Mouse (Mus musculus) heart, embryonic 11.5 days (tissue): ENCODE data around the gene Lrrc29. TPM values are rescaled to one million over a fixed set of nuclear protein-coding genes. Genes with fewer than 3 reads are reported as not detected.
A peak's percentile ranks its signal among the peaks of the same experiment; 100 is the strongest.
"Not testable (repeated sequence)": the region's sequence is repeated elsewhere in the genome, so short reads cannot be mapped to it uniquely, and the experiment has no call there.

Source experiments
- ATAC-seq: fragments of 200-750 bp; cut with Nextera tagmentation; replicated peaks from 2 replicates; pipeline ENCODE4 v1.8.0; 2017; ENCODE audit warnings: moderate library complexity; ENCODE audit not compliant: insufficient number of reproducible peaks, low FRiP score, low TSS enrichment
- H3K27ac ChIP-seq: fragments of 300-500 bp; sonication (generic); 2 replicates; pipeline ENCODE4 v1.5.1; 2014; ENCODE audit warnings: mild to moderate bottlenecking, low read depth, low read length
- H3K27me3 ChIP-seq: fragments of 300-500 bp; sonication (generic); 2 replicates; pipeline ENCODE4 v1.6.1; 2014; ENCODE audit warnings: mild to moderate bottlenecking, low read length, mixed read lengths; ENCODE audit not compliant: control insufficient read depth, insufficient read depth
- H3K36me3 ChIP-seq: fragments of 300-500 bp; sonication (generic); 2 replicates; pipeline ENCODE4 v1.6.1; 2014; ENCODE audit warnings: mild to moderate bottlenecking, low read length, moderate library complexity, mixed read lengths; ENCODE audit not compliant: control insufficient read depth, insufficient read depth
- H3K4me1 ChIP-seq: fragments of 300-500 bp; sonication (generic); 2 replicates; pipeline ENCODE4 v1.6.1; 2014; ENCODE audit warnings: low read length; ENCODE audit not compliant: control insufficient read depth, insufficient read depth
- H3K4me2 ChIP-seq: fragments of 300-500 bp; sonication (generic); 2 replicates; pipeline ENCODE4 v1.6.1; 2014; ENCODE audit warnings: mild to moderate bottlenecking, moderate library complexity
- H3K4me3 ChIP-seq: fragments of 300-500 bp; sonication (generic); 2 replicates; pipeline ENCODE4 v1.5.1; 2014; ENCODE audit warnings: low read depth, low read length
- H3K9ac ChIP-seq: fragments of 300-500 bp; sonication (generic); 2 replicates; pipeline ENCODE4 v1.6.1; 2014; ENCODE audit warnings: mild to moderate bottlenecking, low read depth, low read length, moderate library complexity
- H3K9me3 ChIP-seq: fragments of 300-500 bp; sonication (generic); replicated peaks from 2 replicates; pipeline ENCODE4 v1.6.1; 2016; ENCODE audit warnings: low read length; ENCODE audit not compliant: control insufficient read depth
- WGBS: fragments of 180-500 bp; shearing (Covaris S2); extraction: QIAGEN DNeasy Blood & Tissue Kit; methylation state at CpG from one replicate; pipeline ENCODE4 v1.1.7; 2014; ENCODE audit not compliant: insufficient replicate concordance; 5-methylcytosine and 5-hydroxymethylcytosine counted together
- polyA plus RNA-seq: library from polyadenylated mRNA; unstranded; fragments of >200 nt; fragmentation: Nextera tagmentation; extraction: Ambion mirVana; gene quantifications from 2 replicates; pipeline ENCODE4 v1.2.1, GENCODE M21; 2014

Lrrc29 gene
- polyA plus RNA-seq, 1 experiment from 2014 or later, result 1.3 TPM

DNA sequence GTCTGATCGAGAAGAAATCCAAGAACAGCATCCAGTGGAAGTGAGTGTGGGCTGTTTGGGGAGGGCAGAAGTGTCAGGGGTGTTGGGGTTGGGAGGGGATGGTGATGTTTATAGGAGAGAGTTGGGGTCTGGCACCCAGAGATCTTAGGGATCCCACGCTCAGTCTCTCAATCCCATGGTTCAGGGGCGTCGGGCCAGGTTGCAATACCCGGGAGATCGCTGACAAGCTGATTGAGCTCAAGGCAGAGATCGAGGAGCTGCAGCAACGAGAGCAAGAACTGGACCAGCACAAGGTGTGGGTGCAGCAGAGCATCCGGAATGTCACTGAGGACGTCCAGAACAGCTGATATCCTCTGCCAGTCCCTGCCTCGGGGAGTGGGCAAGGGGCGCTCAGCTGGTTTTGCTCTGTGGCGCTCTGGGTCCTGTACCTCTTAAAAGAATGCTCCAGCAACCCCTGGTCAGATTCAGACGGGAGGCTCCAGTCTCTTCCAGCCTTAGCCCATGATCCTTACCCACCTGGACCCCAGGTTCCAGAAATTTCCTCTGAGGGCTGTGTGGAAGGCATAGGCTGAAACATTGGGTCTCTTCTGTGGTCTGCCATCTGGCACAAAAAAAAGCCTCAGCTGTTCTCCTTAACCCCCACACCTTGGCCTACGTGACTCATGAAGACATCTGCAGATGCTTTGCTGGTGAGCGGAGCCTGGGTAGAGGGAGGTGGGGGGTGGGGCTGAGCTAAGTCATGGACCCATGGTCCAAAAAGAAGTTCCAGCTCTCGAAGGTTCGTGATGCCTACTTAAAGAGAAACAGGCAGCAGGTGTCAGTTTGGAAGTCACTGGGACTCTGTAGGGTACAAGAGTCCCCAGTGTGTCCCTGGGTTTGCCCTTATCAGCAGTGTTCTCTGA lies 27.5 kb downstream of the Lrrc29 start:
- WGBS, result 46% methylated on average over 18 of the region's 18 CpGs

DNA sequence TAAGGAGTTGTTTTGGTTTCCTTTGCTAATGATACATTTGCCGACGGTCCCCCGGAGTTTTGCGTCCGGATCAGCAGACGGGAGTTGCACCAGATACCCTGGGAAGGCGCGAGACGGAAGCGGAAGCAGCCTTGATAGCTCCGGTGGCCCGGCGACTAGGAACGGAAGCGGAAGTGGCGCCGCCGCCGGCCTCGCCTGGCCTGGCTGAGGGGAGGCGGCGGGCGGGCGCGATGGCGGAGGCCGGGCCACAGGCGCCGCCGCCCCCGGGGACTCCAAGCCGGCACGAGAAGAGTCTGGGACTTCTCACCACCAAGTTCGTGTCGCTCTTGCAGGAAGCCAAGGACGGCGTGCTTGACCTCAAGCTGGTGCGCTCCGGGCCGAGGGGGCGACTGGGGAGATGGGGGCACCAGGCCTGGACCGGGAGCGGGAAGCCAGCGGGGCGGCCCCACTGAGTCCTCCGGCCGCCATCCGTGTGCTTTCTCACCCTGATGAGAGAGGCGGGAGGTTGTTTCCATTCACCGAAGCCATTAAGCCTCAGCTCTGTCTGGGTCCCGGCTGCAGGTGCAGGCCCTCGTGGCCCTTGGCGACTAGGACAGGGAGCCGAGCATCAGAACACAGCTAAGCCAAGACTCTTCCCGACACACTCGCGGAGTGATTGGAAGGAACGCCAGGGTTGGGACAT lies 28.4 kb downstream of the Lrrc29 start, which contains the start of gene E2f4:
E2f4 (plus strand) TSS at position 153 of the 682 bp plus-strand sequence.
- H3K9ac ChIP-seq, result peak within 1 kb of the TSS; percentile 96
- peak within 1 kb of the TSS; percentile 96 for H3K4me3 ChIP-seq
- H3K36me3 ChIP-seq, result peaks cover 32% of the 10 kb centered on the region
- H3K4me1 ChIP-seq, result peaks cover 13% of the 10 kb centered on the region
- peak within 1 kb of the TSS; percentile 83 for H3K4me2 ChIP-seq
- H3K27me3 ChIP-seq, result peaks cover 5% of the 10 kb centered on the region; the same call in 1 of the 2 replicates
- WGBS, result under 1% methylated on average over 57 of the region's 58 CpGs
- ATAC-seq, result peak; percentile 80
- peak within 1 kb of the TSS; percentile 70 for H3K27ac ChIP-seq
- no peaks in the 10 kb centered on the region for H3K9me3 ChIP-seq

More for the DNA sequence above, 27.5 kb downstream of the Lrrc29 start:
- no peak for ATAC-seq
- Histone ChIP-seq H3K4me3 (peak overlapping the region; percentile 96), H3K27me3 (peaks cover 4% of the 10 kb centered on the region; the same call in 1 of the 2 replicates), H3K27ac (peak overlapping the region; percentile 70; the same call in 1 of the 2 replicates), H3K4me2 (peak overlapping the region; percentile 83), H3K9ac (peak overlapping the region; percentile 96), H3K36me3 (peaks cover 36% of the 10 kb centered on the region), H3K4me1 (peaks cover 13% of the 10 kb centered on the region), H3K9me3 (no peaks in the 10 kb centered on the region)

DNA sequence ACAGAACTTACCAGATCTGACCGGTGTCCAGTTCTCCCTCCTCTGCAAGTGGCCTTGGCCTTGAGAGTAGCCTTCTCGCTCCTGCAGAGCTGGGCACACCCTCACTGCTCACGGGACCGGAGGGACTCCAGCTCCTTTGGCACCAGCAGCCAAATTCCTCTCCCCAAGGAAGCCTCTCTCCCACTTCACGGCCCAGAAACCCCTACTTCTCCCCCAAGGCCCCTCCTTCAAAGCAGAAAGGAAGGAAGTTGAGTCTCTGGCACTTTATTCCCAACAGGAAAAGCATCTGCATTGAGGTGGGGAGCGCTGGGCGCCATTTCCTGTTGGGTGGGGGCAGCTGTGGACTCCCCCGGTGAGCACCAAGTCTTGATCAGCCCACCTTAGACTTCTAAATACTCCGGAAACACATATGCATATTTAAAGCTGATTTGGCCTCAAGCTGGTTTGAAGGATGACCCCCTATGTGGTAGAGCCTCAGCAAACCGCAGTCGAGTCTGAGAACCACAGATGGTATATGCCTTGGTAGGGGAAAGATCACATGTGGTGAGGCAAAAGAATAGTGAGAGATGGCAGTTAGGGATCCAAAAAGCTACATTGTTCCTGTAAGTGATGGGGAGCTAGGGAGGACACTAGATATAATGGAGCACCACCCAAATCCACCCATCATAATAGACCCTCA lies 30.0 kb downstream of the Lrrc29 start, which contains the start of gene Exoc3l:
Exoc3l (minus strand) TSS at position 207 of the 679 bp plus-strand sequence.
- WGBS, result 45% methylated on average over 11 of the region's 11 CpGs
- peak within 1 kb of the TSS; percentile 96 for H3K9ac ChIP-seq
- no peak for ATAC-seq
- peaks cover 5% of the 10 kb centered on the region; the same call in 1 of the 2 replicates for H3K27me3 ChIP-seq
- peak within 1 kb of the TSS; percentile 83 for H3K4me2 ChIP-seq
- no peaks in the 10 kb centered on the region for H3K9me3 ChIP-seq
- peaks cover 13% of the 10 kb centered on the region for H3K4me1 ChIP-seq
- H3K4me3 ChIP-seq, result peak within 1 kb of the TSS; percentile 96
- H3K27ac ChIP-seq, result peak within 1 kb of the TSS; percentile 2; the same call in 1 of the 2 replicates
- peaks cover 18% of the 10 kb centered on the region for H3K36me3 ChIP-seq

DNA sequence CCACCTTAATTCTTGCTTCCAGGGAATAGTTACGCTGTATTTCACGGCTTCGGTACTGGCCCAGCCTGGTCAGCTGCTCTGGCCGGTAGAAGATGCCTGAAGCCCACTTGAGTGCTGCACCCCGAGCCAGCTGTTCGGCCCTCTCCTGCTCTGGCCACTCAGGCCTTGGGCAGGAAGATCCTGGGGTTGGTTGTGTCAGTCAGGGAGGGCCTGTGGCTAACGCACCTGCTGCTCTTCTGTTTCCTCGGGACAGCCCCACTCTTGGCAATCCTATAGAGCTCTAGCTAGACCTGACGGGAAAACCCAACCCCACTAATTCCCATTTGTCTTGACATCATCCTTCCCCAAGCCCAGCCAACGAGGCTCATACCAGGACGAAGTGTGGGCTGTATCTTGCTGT lies 30.8 kb downstream of the Lrrc29 start:
- H3K27me3 ChIP-seq, result peaks cover 11% of the 10 kb centered on the region
- H3K27ac ChIP-seq, result peak overlapping the region; percentile 2; the same call in 1 of the 2 replicates
- peak overlapping the region; percentile 20 for H3K4me3 ChIP-seq
- WGBS, result 60% methylated on average over 11 of the region's 11 CpGs
- peak overlapping the region; percentile 28 for H3K4me2 ChIP-seq
- peaks cover 20% of the 10 kb centered on the region for H3K4me1 ChIP-seq
- peak overlapping the region; percentile 44; the same call in 1 of the 2 replicates for H3K9ac ChIP-seq
- H3K36me3 ChIP-seq, result peaks cover 10% of the 10 kb centered on the region
- ATAC-seq, result no peak
- H3K9me3 ChIP-seq, result no peaks in the 10 kb centered on the region

DNA sequence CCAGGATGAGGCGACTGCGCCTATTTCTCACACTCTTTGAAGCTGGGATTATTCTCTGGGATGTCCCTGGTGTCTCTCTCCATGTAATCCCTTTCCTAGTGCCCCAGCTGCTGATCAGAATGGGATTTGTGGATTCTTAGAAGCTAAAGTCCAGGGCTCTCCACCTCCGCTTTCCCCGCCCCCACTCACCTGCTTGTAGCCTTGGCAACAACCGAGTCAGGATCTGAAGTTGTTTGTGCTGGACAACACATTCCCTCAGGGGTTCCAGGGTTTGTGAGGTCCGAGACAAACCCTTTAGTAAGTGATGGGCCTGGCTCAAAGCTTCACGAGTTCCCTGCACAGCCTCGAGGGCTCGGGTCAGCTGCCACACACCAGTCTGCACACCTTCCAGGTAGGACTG lies 31.3 kb downstream of the Lrrc29 start:
- Histone ChIP-seq H3K4me1 (peaks cover 24% of the 10 kb centered on the region), H3K27me3 (peaks cover 15% of the 10 kb centered on the region), H3K4me3 (no peak overlapping the region), H3K27ac (no peak overlapping the region; the same call in 1 of the 2 replicates), H3K9me3 (no peaks in the 10 kb centered on the region), H3K9ac (no peak overlapping the region), H3K4me2 (peak overlapping the region; percentile 28), H3K36me3 (peaks cover 6% of the 10 kb centered on the region; the same call in 1 of the 2 replicates)
- no peak for ATAC-seq
- WGBS, result 64% methylated on average over 9 of the region's 9 CpGs

DNA sequence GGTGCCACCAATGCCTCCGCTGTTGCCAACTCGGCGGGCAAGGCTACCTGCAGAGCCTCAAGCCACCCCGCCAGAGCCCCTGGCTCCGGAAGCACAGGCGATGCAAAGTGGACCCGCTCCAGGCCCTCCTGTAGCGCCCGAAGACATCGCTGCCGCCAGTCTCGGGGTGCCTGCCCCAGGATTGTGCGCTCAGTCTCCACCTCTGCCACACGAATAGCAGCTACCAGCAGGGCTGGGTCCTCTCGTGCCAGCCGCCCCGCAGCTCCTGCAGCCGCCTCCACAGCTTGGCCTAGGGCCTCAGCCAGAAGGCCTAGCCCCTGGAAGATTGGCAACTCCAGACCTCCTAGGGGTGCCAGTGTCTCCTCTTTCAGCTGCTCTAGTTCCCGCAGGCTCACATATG lies 32.7 kb downstream of the Lrrc29 start:
- Histone ChIP-seq H3K36me3 (no peaks in the 10 kb centered on the region), H3K27me3 (peaks cover 16% of the 10 kb centered on the region), H3K4me1 (peaks cover 26% of the 10 kb centered on the region), H3K4me3 (no peak overlapping the region), H3K9me3 (no peaks in the 10 kb centered on the region), H3K4me2 (no peak overlapping the region), H3K9ac (no peak overlapping the region), H3K27ac (no peak overlapping the region)
- ATAC-seq, result no peak
- 48% methylated on average over 19 of the region's 19 CpGs for WGBS

DNA sequence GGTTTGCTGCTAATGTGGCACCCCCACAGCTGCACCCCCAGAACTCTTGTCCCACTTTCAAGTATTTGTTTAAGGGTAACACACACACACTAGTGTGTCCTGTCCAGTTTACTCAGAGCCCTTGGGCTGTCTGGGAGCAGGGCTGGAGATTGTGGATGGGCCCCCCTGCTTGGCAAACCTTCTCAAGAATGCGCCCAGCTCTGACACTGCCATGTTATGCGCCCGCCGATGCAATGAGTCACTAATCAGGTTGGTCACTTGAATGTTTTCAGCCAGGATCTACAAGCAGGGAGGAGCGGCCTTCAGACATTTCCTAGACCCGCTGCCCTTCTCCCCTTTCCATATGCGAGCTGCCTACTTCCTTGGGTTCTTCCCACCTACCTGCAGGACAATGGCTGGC lies 33.6 kb downstream of the Lrrc29 start:
- 68% methylated on average over 7 of the region's 7 CpGs for WGBS
- no peaks in the 10 kb centered on the region for H3K36me3 ChIP-seq
- H3K27me3 ChIP-seq, result peaks cover 16% of the 10 kb centered on the region
- H3K27ac ChIP-seq, result no peak overlapping the region
- no peak overlapping the region for H3K9ac ChIP-seq
- no peak overlapping the region for H3K4me2 ChIP-seq
- no peak for ATAC-seq
- no peak overlapping the region for H3K4me3 ChIP-seq
- H3K4me1 ChIP-seq, result peaks cover 26% of the 10 kb centered on the region
- H3K9me3 ChIP-seq, result no peaks in the 10 kb centered on the region

DNA sequence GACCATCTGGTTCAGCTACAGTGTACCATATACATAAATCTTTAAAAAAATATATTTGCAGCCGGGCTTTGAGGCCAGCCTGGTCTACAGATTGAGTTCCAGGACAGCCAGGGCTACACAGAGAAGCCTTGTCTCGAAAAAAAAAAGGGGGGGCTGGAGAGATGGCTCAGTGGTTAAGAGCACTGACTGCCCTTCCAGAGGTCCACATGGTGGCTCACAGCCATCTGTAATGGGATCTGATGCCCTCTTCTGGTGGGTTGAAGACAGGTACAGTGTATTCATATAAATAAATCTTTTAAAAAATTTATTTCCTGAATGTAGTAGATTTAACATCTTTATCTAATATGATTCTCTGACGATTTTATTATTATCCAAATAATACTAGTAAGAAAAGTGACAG lies 34.3 kb downstream of the Lrrc29 start:
- not testable (repeated sequence) for H3K4me2 ChIP-seq, ATAC-seq, H3K9me3 ChIP-seq, H3K27ac ChIP-seq, H3K36me3 ChIP-seq, H3K4me3 ChIP-seq, H3K9ac ChIP-seq
- Histone ChIP-seq H3K4me1 (peaks cover 23% of the 10 kb centered on the region), H3K27me3 (peaks cover 16% of the 10 kb centered on the region)
- 62% methylated on average over 3 of the region's 3 CpGs for WGBS
